Mouse (Mus musculus): ENCODE data around the gene Naa30.

The Naa30 gene

DNA sequence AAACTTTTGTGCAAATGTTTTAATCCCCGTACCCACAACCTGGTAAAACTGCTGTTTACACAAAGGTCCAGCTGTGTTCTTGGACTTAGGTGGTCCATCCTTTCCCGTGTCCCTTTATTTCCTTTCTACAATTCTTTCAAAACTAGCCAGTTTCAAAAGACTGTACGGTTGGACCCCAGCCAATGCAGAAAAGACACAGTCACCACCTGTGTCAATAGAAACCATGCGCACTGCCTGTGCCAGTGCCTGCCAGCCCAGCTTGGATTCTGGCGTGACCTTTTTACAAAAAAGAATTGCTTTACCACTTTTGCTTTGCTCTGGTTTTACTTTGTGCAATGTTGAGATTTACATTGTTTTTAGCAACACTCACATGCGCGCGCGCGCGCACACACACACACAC, 55.0 kb downstream of the Naa30 start:
- peak; percentile 11 for DNase-seq

- no peak for DNase-seq
These were observed 59.8 kb downstream of the Naa30 start for GRCm38 (mm10) chr14:49231845-49232244.

DNA sequence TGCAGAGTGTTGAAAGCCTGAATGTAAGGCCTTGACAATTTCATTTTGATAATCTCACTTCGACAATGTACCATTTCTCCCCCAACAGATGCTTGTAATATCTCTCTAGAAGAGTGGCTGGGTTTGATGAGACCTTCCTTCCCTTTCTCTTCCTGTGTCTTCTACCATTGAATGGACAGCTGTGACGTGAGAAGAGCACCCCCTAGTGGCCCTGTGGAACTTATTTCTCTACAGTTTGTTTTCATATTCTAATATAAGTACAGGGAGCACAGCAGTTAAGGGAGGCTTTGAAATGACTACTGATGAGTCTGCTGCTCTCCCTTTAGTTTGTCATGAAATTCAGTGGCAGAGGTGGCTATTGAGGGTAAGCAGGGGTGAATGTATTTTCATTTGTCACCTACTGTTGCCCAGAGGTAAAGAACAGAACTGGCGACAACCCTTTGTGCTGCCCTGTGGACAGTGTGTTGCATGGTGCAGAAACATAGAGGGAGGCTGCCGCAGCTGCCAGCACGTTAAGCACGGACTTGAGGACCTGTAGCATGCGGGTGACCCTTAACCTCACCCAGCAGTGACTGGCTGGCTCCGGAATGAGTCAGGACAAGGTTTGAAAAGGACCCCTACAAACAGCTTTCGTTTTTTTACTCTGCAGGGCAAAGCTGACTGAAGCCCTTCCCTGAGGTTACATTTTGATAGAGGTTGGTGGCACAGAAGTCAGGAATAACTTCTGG, 62.9 kb downstream of the Naa30 start:
- peak; percentile 10 for DNase-seq

- DNase-seq: peak; percentile 77
These were observed 66.2 kb downstream of the Naa30 start for GRCm38 (mm10) chr14:49238206-49238605.
